Mouse (Mus musculus) bone marrow, adult 2 months (tissue): ENCODE measurements around the gene Gm39566.

Experiments used
- CTCF ChIP-seq: fragments of 200-500 bp; IDR thresholded peaks from 2 replicates; pipeline ENCODE4 v1.5.1; 2011; ENCODE audit warnings: low read length, control low read depth; ENCODE audit not compliant: control insufficient read depth, insufficient read depth
- POLR2A ChIP-seq: fragments of 200-500 bp; IDR thresholded peaks from 2 replicates; pipeline ENCODE4 v1.6.1; 2011; ENCODE audit warnings: low read depth, mild to moderate bottlenecking, control low read depth, low read length, borderline replicate concordance; ENCODE audit not compliant: control insufficient read depth

GRCm38 (mm10) chr11:69767625-69767909 is 47.5 kb downstream of the Gm39566 start:
- TF ChIP-seq CTCF (no peak), POLR2A (no peak)
